Mouse (Mus musculus) limb, embryonic 13.5 days (tissue): ENCODE measurements around the gene Ankrd11. TPM values are rescaled to one million over a fixed set of nuclear protein-coding genes. Genes with fewer than 3 reads are reported as not detected.
"Not testable (repeated sequence)": the region's sequence is repeated elsewhere in the genome, so short reads cannot be mapped to it uniquely, and the experiment has no call there.

ENCODE experiments used
- ATAC-seq: fragments of 200-750 bp; cut with Nextera tagmentation; 2 replicates; pipeline ENCODE4 v1.8.0; 2017; ENCODE audit warnings: low read depth, moderate number of reproducible peaks, moderate TSS enrichment; ENCODE audit not compliant: low FRiP score
- H3K27ac ChIP-seq: fragments of 300-500 bp; sonication (generic); 2 replicates; pipeline ENCODE4 v1.5.1; 2015; ENCODE audit warnings: inconsistent platforms, mild to moderate bottlenecking, moderate library complexity
- H3K27me3 ChIP-seq: fragments of 300-500 bp; sonication (generic); 2 replicates; pipeline ENCODE4 v1.6.1; 2015; ENCODE audit warnings: mild to moderate bottlenecking, inconsistent platforms
- H3K36me3 ChIP-seq: fragments of 300-500 bp; sonication (generic); 2 replicates; pipeline ENCODE4 v1.6.1; 2015; ENCODE audit warnings: inconsistent platforms, mild to moderate bottlenecking, moderate library complexity
- H3K4me1 ChIP-seq: fragments of 300-500 bp; sonication (generic); 2 replicates; pipeline ENCODE4 v1.6.1; 2015; ENCODE audit warnings: inconsistent platforms
- H3K4me2 ChIP-seq: fragments of 300-500 bp; sonication (generic); replicated peaks from 2 replicates; pipeline ENCODE4 v1.6.1; 2015; ENCODE audit warnings: inconsistent platforms, mild to moderate bottlenecking, moderate library complexity
- H3K4me3 ChIP-seq: fragments of 300-500 bp; sonication (generic); 2 replicates; pipeline ENCODE4 v1.5.1; 2015; ENCODE audit warnings: moderate library complexity, mild to moderate bottlenecking, inconsistent platforms
- H3K9ac ChIP-seq: fragments of 300-500 bp; sonication (generic); 2 replicates; pipeline ENCODE4 v1.6.1; 2015; ENCODE audit warnings: mild to moderate bottlenecking, inconsistent platforms
- H3K9me3 ChIP-seq: fragments of 300-500 bp; sonication (generic); 2 replicates; pipeline ENCODE4 v1.6.1; 2016; ENCODE audit warnings: inconsistent platforms
- WGBS: fragments of 180-500 bp; shearing (Covaris S2); methylation state at CpG from one replicate; pipeline ENCODE4 v1.1.7; 2015; 5-methylcytosine and 5-hydroxymethylcytosine counted together
- polyA plus RNA-seq: library from polyadenylated mRNA; unstranded; fragments of >200 nt; fragmentation: Nextera tagmentation; extraction: Ambion mirVana; gene quantifications from 2 replicates; pipeline ENCODE4 v1.2.1, GENCODE M21; 2015

The Ankrd11 gene
- polyA plus RNA-seq, 1 experiment from 2014 or later = 40.9 TPM

DNA sequence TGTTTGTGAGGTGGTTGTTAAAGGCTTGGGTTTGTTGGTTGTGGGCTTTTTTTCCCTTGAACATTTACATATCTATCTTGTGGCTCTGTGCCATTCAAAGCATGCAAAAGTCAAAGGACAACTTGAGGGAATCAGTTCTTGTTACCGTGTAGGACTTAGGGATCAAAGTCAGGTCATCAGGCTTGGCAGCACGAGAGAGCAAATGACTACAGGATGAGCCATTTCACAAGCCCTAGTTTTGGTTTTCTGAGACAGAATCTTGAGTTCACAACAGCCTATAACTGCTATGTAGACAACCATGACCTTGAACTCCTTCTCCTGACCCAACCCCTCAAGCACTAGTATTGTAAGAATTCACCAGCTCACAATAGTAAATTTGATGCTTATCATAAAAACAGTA lies 3.7 kb downstream of the Ankrd11 start:
- H3K36me3 ChIP-seq = no peaks in the 10 kb centered on the region
- peaks cover 37% of the 10 kb centered on the region for H3K4me1 ChIP-seq
- no peak overlapping the region for H3K4me2 ChIP-seq
- H3K9me3 ChIP-seq = no peaks in the 10 kb centered on the region
- H3K27me3 ChIP-seq = no peaks in the 10 kb centered on the region
- 74% methylated on average over 2 of the region's 2 CpGs for WGBS
- no peak overlapping the region for H3K9ac ChIP-seq
- ATAC-seq = no peak
- H3K27ac ChIP-seq = no peak overlapping the region
- H3K4me3 ChIP-seq = no peak overlapping the region

DNA sequence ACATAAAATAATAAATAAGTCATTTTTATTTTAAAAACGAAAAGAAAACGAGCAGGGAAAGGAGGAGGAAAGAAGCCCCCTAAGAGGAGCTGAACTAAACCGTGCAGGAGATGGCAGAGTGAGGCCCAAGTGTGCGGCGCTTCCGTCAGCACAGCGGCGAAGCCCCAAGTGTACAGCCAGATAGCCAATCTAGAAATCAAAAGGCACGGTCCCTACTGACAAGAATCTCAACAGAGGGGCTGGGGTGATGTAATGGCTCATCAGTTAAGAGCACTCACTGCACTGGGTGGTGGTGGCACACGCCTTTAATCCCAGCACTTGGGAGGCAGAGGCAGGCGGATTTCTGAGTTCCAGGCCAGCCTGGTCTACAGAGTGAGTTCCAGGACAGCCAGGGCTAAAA lies 4.6 kb downstream of the Ankrd11 start:
- H3K9me3 ChIP-seq = no peaks in the 10 kb centered on the region
- no peak overlapping the region for H3K4me2 ChIP-seq
- 80% methylated on average over 11 of the region's 11 CpGs for WGBS
- H3K9ac ChIP-seq = no peak overlapping the region
- H3K4me3 ChIP-seq = no peak overlapping the region
- H3K27me3 ChIP-seq = no peaks in the 10 kb centered on the region
- H3K36me3 ChIP-seq = no peaks in the 10 kb centered on the region
- peaks cover 34% of the 10 kb centered on the region for H3K4me1 ChIP-seq
- ATAC-seq = no peak
- H3K27ac ChIP-seq = no peak overlapping the region

DNA sequence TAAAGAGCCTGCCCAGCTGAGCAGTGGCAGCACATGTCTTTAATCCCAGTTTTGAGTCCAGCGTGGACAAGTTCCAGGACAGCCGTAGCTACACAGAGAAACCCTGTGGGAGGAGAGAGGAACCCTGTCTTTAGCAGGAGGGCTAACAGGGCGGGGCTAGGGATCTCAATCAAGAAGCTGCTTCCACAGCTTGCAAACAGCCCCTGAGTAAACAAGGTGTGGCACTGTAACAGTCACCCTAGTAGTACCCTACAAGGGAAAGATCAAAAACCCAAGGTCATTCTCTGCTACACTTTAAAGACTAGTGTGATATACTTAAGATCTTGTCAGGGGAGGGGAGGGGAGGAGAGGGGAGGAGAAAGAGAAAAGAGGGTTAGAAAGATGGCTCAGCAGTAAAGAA lies 5.1 kb downstream of the Ankrd11 start:
- no peaks in the 10 kb centered on the region for H3K27me3 ChIP-seq
- H3K9ac ChIP-seq = no peak overlapping the region
- no peak overlapping the region for H3K4me3 ChIP-seq
- H3K4me1 ChIP-seq = peaks cover 34% of the 10 kb centered on the region
- H3K36me3 ChIP-seq = no peaks in the 10 kb centered on the region
- no peak overlapping the region for H3K4me2 ChIP-seq
- WGBS = 51% methylated on average over 3 of the region's 3 CpGs
- H3K27ac ChIP-seq = no peak overlapping the region
- no peaks in the 10 kb centered on the region for H3K9me3 ChIP-seq
- ATAC-seq = no peak

DNA sequence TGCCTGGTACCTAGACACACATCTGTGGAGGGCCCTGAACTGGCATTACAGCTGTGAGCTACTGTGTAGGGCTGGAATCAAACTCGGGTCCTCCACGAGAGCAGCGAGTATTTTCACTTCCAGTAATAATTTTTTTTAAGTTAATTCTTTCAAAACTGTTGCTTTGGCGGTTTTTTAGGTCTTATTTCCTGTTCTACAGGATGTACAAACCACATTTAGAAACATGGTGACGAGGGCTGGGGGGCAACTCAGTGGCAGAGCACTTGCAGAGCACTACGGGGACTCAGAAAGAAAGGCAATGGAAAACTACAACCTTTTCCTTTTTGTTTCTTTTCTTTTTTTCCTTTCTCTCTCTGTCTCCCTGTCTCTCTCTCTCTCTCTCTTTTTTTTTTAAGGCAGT lies 7.9 kb downstream of the Ankrd11 start:
- WGBS = 71% methylated on average over 6 of the region's 6 CpGs
- ATAC-seq = no peak
- H3K9ac ChIP-seq = no peak overlapping the region
- H3K4me3 ChIP-seq = no peak overlapping the region
- H3K9me3 ChIP-seq = no peaks in the 10 kb centered on the region
- H3K36me3 ChIP-seq = no peaks in the 10 kb centered on the region
- no peak overlapping the region for H3K27ac ChIP-seq
- peaks cover 18% of the 10 kb centered on the region for H3K4me1 ChIP-seq
- no peaks in the 10 kb centered on the region for H3K27me3 ChIP-seq
- H3K4me2 ChIP-seq = no peak overlapping the region

DNA sequence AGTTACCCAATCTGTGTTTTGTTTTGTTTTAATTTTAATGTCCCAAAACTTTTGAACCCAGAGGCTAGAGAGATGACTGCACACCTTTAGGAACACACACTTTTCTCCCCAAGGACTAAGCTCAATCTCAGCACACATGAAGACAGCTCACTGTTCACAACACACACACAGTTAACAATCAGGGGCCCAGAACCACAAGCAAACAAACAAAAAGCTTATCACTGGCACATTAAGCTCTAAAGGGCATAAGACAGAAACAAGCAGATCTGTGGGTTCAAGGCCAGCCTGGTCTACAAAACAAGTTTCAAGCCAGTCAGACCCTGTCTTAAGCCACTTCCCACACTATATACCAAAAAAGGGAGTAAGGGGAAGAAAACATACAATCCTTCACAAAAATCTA lies 8.6 kb downstream of the Ankrd11 start:
- no peak overlapping the region for H3K4me3 ChIP-seq
- no peak overlapping the region for H3K4me2 ChIP-seq
- peaks cover 17% of the 10 kb centered on the region for H3K4me1 ChIP-seq
- no peak overlapping the region for H3K9ac ChIP-seq
- H3K9me3 ChIP-seq = no peaks in the 10 kb centered on the region
- no peak for ATAC-seq
- H3K36me3 ChIP-seq = no peaks in the 10 kb centered on the region
- no peak overlapping the region for H3K27ac ChIP-seq
- no peaks in the 10 kb centered on the region for H3K27me3 ChIP-seq

DNA sequence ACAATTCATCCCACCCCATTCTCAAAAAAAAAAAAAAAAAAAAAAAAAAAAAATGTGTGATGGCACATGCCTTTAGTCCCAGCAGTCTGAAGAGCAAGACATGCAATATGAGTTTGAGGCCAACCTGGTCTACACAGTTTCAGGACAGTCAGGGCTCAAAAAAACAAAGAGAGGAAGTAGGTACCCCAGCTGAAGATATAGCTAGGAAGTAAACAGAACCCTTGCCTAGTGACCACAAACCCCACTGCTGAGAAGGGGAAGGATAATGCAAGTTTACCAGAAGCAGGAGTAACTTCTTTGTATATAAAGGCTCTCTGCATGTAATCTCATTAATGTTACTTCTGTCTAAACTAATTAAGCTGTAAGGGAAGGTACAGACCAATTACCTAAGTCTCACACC lies 9.3 kb downstream of the Ankrd11 start:
- H3K36me3 ChIP-seq = no peaks in the 10 kb centered on the region
- H3K4me2 ChIP-seq = no peak overlapping the region
- H3K9me3 ChIP-seq = no peaks in the 10 kb centered on the region
- no peak for ATAC-seq
- H3K9ac ChIP-seq = no peak overlapping the region
- no peak overlapping the region for H3K4me3 ChIP-seq
- no peaks in the 10 kb centered on the region for H3K27me3 ChIP-seq
- no peak overlapping the region for H3K27ac ChIP-seq
- peaks cover 17% of the 10 kb centered on the region for H3K4me1 ChIP-seq

DNA sequence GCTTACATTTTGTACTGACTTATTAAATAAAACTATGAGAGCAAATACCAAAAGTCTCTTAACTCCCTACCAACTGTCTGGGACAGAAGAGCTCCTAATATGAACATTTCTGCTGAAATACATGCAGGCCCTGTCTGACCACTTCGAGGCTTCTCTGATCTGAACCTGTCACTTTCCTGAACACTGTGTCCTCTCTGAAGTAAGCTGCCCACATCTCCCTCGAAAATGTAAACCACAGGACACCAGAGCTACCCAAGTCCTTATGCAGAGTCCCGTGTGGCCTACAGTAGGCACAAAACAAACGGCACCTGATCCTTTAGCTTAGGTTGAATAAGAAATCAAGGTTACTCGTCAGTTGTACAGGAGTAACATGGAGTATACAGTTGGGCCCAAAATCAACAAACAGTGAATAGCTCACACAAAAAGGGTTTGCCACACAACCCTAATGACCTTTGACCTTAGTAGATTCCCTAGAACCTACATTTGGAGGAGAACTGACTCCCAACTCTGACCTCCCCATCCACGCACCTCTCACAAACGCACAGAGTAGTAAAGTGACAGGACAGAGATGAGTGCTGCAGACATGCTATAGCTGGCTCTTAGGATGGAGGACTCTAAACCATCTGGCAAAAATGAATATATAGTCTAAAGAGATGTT lies 10.6 kb downstream of the Ankrd11 start:
- H3K4me3 ChIP-seq = no peak overlapping the region
- H3K4me1 ChIP-seq = peaks cover 8% of the 10 kb centered on the region
- no peak overlapping the region for H3K27ac ChIP-seq
- H3K9ac ChIP-seq = no peak overlapping the region
- no peak overlapping the region for H3K4me2 ChIP-seq
- H3K9me3 ChIP-seq = no peaks in the 10 kb centered on the region
- no peaks in the 10 kb centered on the region for H3K36me3 ChIP-seq
- no peak for ATAC-seq
- H3K27me3 ChIP-seq = no peaks in the 10 kb centered on the region
- WGBS = 84% methylated on average over 7 of the region's 7 CpGs

DNA sequence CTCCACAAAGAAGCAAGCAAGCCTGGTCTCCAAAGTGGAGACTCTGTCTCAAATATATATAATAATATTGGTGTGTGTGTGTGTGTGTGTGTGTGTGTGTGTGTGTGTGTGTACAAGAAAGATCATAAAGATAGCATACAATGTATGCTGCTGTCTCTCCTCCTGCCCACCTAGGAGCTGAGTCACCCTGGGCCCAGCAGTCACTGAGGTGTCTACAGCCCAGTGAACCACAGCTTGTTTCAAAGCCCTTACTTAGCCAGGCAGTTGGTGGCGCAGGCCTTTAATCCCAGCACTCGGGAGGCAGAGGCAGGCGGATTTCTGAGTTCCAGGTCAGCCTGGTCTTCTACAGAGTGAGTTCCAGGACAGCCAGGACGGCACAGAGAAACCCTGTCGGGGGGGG lies 12.0 kb downstream of the Ankrd11 start:
- H3K9ac ChIP-seq, H3K27ac ChIP-seq, ATAC-seq, H3K9me3 ChIP-seq, H3K4me3 ChIP-seq, H3K4me2 ChIP-seq, H3K36me3 ChIP-seq, H3K27me3 ChIP-seq: not testable (repeated sequence)
- 74% methylated on average over 5 of the region's 5 CpGs for WGBS
- H3K4me1 ChIP-seq = peaks cover 11% of the 10 kb centered on the region

DNA sequence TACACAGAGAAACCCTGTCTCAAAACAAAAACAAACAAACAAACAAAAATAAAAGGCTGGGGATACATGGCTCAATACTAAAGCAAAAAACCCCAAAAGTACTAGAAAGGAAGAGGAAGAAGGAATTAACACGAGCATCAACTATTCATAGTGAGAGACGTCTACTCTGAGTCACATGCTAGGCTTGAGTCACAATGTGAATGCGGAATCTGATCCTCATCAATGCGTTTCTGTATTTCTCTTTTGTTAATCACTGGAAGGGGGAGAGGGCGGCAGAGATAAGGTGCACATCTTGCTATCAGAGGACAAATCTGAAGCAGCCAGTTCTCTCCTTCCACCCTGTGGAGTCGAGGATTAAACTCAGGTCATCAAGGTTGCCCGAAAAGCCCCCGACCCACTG lies 14.3 kb downstream of the Ankrd11 start:
- peaks cover 8% of the 10 kb centered on the region for H3K4me1 ChIP-seq
- H3K9ac ChIP-seq = no peak overlapping the region
- no peak for ATAC-seq
- H3K9me3 ChIP-seq = no peaks in the 10 kb centered on the region
- no peaks in the 10 kb centered on the region for H3K27me3 ChIP-seq
- H3K4me3 ChIP-seq = no peak overlapping the region
- WGBS = 88% methylated on average over 8 of the region's 8 CpGs
- no peak overlapping the region for H3K4me2 ChIP-seq
- 0 out of 2 replicates have a peak, but pooled peaks cover 3% of the 10 kb centered on the region for H3K36me3 ChIP-seq
- H3K27ac ChIP-seq = no peak overlapping the region

DNA sequence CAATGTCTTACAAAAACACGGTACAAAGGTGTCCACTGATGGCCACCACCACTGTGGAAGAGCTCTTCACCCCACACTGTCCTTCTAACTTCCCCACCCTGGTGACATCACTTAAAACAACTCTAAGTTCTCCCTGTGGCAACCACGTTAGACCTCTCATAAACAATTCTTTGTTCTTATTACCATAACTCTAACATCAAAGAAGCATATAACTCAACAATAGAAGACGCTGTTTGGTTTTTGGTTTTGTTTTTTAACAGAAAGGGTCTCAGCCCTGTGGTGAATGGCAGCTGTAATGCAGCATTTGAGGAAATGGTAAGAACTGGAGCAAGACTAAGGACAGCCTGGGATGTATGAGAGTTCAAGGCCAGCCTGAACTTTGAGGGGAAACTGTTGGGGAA lies 16.1 kb downstream of the Ankrd11 start:
- H3K27ac ChIP-seq = no peak overlapping the region
- no peaks in the 10 kb centered on the region for H3K27me3 ChIP-seq
- no peak overlapping the region for H3K4me2 ChIP-seq
- H3K9ac ChIP-seq = no peak overlapping the region
- 0 out of 2 replicates have a peak, but pooled peaks cover 3% of the 10 kb centered on the region for H3K36me3 ChIP-seq
- no peak for ATAC-seq
- no peaks in the 10 kb centered on the region for H3K9me3 ChIP-seq
- peaks cover 15% of the 10 kb centered on the region for H3K4me1 ChIP-seq
- no peak overlapping the region for H3K4me3 ChIP-seq
- 82% methylated on average over 3 of the region's 3 CpGs for WGBS

DNA sequence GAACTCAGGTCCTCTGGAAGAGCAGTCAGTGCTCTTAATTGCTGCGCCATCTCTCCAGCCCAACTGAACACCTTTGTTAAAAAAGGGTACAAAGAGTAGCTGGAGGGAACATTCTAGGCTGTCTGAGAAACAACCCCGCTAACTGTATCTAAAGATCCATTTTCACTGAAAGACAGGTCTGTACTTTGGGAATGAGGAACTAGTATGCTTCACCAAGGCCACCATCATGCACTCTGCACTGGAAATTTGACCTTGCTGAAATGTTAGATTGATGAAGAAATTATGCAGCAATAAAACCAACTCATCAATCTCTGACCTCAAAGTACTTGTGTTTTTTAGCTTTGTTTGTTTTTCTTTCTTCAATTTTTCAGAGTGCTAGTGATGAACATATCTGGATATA lies 17.9 kb downstream of the Ankrd11 start:
- Histone ChIP-seq H3K4me3 (no peak overlapping the region), H3K27me3 (no peaks in the 10 kb centered on the region)
- WGBS = 99% methylated on average over 2 of the region's 2 CpGs

DNA sequence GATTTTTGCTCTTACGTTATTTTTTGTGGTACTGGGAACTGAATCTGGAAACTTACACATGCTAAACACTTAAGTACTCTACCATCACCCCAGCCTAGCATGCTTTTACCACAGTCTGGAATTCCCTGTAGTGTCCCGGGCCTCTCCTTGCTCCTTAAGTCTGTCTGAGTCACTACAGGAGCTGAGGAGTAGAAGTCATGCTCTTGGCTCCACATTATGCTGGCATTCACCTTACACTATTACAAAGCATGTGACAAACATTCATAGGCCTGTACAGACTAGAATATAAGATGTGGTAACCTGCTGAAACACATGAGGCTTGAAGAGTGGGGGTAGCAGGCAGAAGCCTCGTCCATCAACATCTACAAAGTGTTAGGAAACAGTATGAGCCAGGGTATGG lies 19.4 kb downstream of the Ankrd11 start:
- Histone ChIP-seq H3K27me3 (no peaks in the 10 kb centered on the region), H3K9me3 (no peaks in the 10 kb centered on the region), H3K4me3 (no peak overlapping the region), H3K9ac (no peak overlapping the region), H3K4me2 (no peak overlapping the region), H3K36me3 (0 out of 2 replicates have a peak, but pooled peaks cover 3% of the 10 kb centered on the region), H3K27ac (no peak overlapping the region), H3K4me1 (peaks cover 33% of the 10 kb centered on the region)
- 74% methylated on average over 3 of the region's 3 CpGs for WGBS
- no peak for ATAC-seq

More for the DNA sequence above, 17.9 kb downstream of the Ankrd11 start:
- Histone ChIP-seq H3K9ac (no peak overlapping the region), H3K36me3 (0 out of 2 replicates have a peak, but pooled peaks cover 3% of the 10 kb centered on the region), H3K9me3 (no peaks in the 10 kb centered on the region), H3K4me2 (no peak overlapping the region), H3K27ac (no peak overlapping the region), H3K4me1 (peaks cover 21% of the 10 kb centered on the region)
- ATAC-seq = no peak

DNA sequence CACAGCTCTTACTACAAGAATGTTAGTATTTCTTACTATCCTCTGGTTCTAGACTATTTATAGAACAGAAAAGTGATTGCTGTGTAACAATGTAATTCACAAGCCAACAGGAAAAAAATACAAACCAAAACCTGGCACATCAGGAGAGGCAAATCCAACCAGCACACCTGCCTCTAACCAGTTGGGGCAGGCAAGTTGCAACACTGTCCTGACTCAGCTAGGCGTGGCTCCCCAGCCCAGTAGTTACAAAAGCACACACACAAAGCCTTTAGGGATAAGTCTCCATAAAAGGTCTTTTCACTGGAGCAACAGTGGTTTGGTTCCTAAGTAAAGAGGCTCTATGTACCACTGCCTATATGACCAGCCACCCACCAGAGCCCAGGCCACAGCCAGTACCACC lies 20.8 kb downstream of the Ankrd11 start:
- Histone ChIP-seq H3K4me1 (peaks cover 39% of the 10 kb centered on the region), H3K36me3 (peaks cover 10% of the 10 kb centered on the region), H3K27ac (no peak overlapping the region), H3K27me3 (no peaks in the 10 kb centered on the region), H3K4me2 (no peak overlapping the region), H3K9me3 (no peaks in the 10 kb centered on the region), H3K4me3 (no peak overlapping the region), H3K9ac (no peak overlapping the region)
- 71% methylated on average over 1 of the region's 1 CpGs for WGBS
- no peak for ATAC-seq
